Mouse (Mus musculus): Measurements from ENCODE around the gene Naa25.

GRCm38 (mm10) chr5:121472411-121472810 is 74.7 kb downstream of the Naa25 start:
- TF ChIP-seq CTCF (IDR thresholded peaks at IDR 0.05; ENCODE audit: extremely low read depth, insufficient read depth, low read length) (no peak), POLR2A (IDR thresholded peaks at IDR 0.05; ENCODE audit: extremely low read depth, insufficient read depth, low read length) (no peak)
